Mouse (Mus musculus) CH12.LX (cell line): ENCODE measurements around the gene Marveld3. TPM values are rescaled to one million over a fixed set of nuclear protein-coding genes. Genes with fewer than 3 reads are reported as not detected.

ENCODE experiments used
- DNase-seq: peaks from one replicate; pipeline ENCODE4 v3.0.0-alpha.2; 2013; ENCODE audit errors: extremely low read depth
- H3K27ac ChIP-seq: 2 replicates; pipeline ENCODE4 v1.5.1; 2012; ENCODE audit warnings: low read depth, mild to moderate bottlenecking, control low read depth, moderate library complexity; ENCODE audit not compliant: insufficient read depth
- H3K27me3 ChIP-seq: replicated peaks from 2 replicates; pipeline ENCODE3; 2012; ENCODE audit warnings: inconsistent platforms
- H3K36me3 ChIP-seq, 2 experiments: replicated peaks in 1 of 2; 2 replicates each; pipeline versions ENCODE3 to v1.6.1; 2012; ENCODE audit warnings: inconsistent platforms in 1 of 2, low read length in 1 of 2, mild to moderate bottlenecking in 1 of 2, mixed read lengths in 1 of 2, moderate library complexity in 1 of 2; ENCODE audit not compliant: control insufficient read depth in 1 of 2, insufficient read depth in 1 of 2
- H3K4me1 ChIP-seq, 2 experiments: 2 replicates each; pipeline ENCODE4 v1.6.1; 2012; ENCODE audit warnings: inconsistent platforms in 1 of 2, moderate library complexity in 1 of 2; ENCODE audit not compliant: insufficient read depth in 2 of 2, control insufficient read depth in 1 of 2
- H3K4me2 ChIP-seq: 2 replicates; pipeline ENCODE4 v1.6.1; 2012; ENCODE audit warnings: low read depth, mild to moderate bottlenecking, control low read depth; ENCODE audit not compliant: poor library complexity, insufficient read depth, severe bottlenecking
- H3K4me3 ChIP-seq, 3 experiments: fragments of 150-350 bp in 1 of 3; sonication (generic) in 1 of 3; replicated peaks in 1 of 3; 2 replicates each; pipeline versions ENCODE3 to v1.5.1; 2011 to 2012; ENCODE audit warnings: low read depth in 2 of 3, low read length in 2 of 3, mild to moderate bottlenecking in 2 of 3, moderate library complexity in 2 of 3, control low read depth in 1 of 3, improper control_type of control experiment in 1 of 3, inconsistent platforms in 1 of 3, mixed read lengths in 1 of 3; ENCODE audit not compliant: poor library complexity in 1 of 3
- H3K79me2 ChIP-seq: replicated peaks from 2 replicates; pipeline ENCODE4 v1.6.1; 2012; ENCODE audit warnings: mild to moderate bottlenecking, moderate library complexity; ENCODE audit not compliant: control insufficient read depth, poor library complexity, insufficient read depth, severe bottlenecking; ENCODE audit errors: extremely low read depth
- H3K9ac ChIP-seq: 2 replicates; pipeline ENCODE4 v1.6.1; 2012; ENCODE audit warnings: low read depth, mild to moderate bottlenecking, control low read depth, moderate library complexity; ENCODE audit not compliant: insufficient read depth
- H3K9me3 ChIP-seq: replicated peaks from 2 replicates; pipeline ENCODE3; 2012; ENCODE audit warnings: low read length, inconsistent platforms, mixed read lengths
- BHLHE40 ChIP-seq: IDR thresholded peaks from 2 replicates; pipeline ENCODE4 v1.6.1; 2011; ENCODE audit warnings: mild to moderate bottlenecking, low read depth, low read length, improper control_type of control experiment
- CHD2 ChIP-seq: IDR thresholded peaks from 2 replicates; pipeline ENCODE4 v1.6.1; 2011; ENCODE audit warnings: low read length, improper control_type of control experiment
- CTCF ChIP-seq, 2 experiments: IDR thresholded peaks in 1 of 2; conservative IDR thresholded peaks in 1 of 2; 2 replicates each; pipeline ENCODE4 v1.5.1; 2011 to 2012; ENCODE audit warnings: low read depth in 2 of 2, low read length in 2 of 2, improper control_type of control experiment in 1 of 2, inconsistent platforms in 1 of 2, mild to moderate bottlenecking in 1 of 2, moderate library complexity in 1 of 2
- EP300 ChIP-seq: IDR thresholded peaks from 2 replicates; pipeline ENCODE4 v1.6.1; 2011; ENCODE audit warnings: low read length, improper control_type of control experiment
- GABPA ChIP-seq: IDR thresholded peaks from 2 replicates; pipeline ENCODE4 v1.6.1; 2012; ENCODE audit warnings: low read depth, low read length, improper control_type of control experiment, inconsistent platforms; ENCODE audit not compliant: insufficient replicate concordance
- HCFC1 ChIP-seq: IDR thresholded peaks from 2 replicates; pipeline ENCODE4 v1.6.1; 2012; ENCODE audit warnings: low read depth, mild to moderate bottlenecking, inconsistent platforms, low read length, improper control_type of control experiment
- KAT2A ChIP-seq: IDR thresholded peaks from 2 replicates; pipeline ENCODE4 v1.6.1; 2012; ENCODE audit warnings: low read length, improper control_type of control experiment, inconsistent platforms; ENCODE audit not compliant: insufficient replicate concordance
- MAX ChIP-seq: IDR thresholded peaks from 2 replicates; pipeline ENCODE4 v1.6.1; 2011; ENCODE audit warnings: low read length, improper control_type of control experiment
- NRF1 ChIP-seq: IDR thresholded peaks from 2 replicates; pipeline ENCODE4 v1.6.1; 2014; ENCODE audit warnings: low read depth, mild to moderate bottlenecking, inconsistent platforms, low read length, improper control_type of control experiment, moderate library complexity
- POLR2A ChIP-seq: IDR thresholded peaks from 2 replicates; pipeline ENCODE4 v1.6.1; 2011; ENCODE audit warnings: low read depth, mild to moderate bottlenecking, improper control_type of control experiment, low read length
- SIN3A ChIP-seq: IDR thresholded peaks from 2 replicates; pipeline ENCODE4 v1.6.1; 2012; ENCODE audit warnings: low read length, improper control_type of control experiment, inconsistent platforms
- TBP ChIP-seq: conservative IDR thresholded peaks from 2 replicates; pipeline ENCODE4 v1.6.1; 2011; ENCODE audit warnings: low read depth, low read length, improper control_type of control experiment
- USF1 ChIP-seq: IDR thresholded peaks from 2 replicates; pipeline ENCODE4 v1.6.1; 2014; ENCODE audit warnings: low read depth, mild to moderate bottlenecking, inconsistent platforms, low read length, improper control_type of control experiment
- ZC3H11A ChIP-seq: IDR thresholded peaks from 2 replicates; pipeline ENCODE4 v1.6.1; 2012; ENCODE audit warnings: low read depth, mild to moderate bottlenecking, inconsistent platforms, low read length, improper control_type of control experiment
- ZNF384 ChIP-seq: IDR thresholded peaks from 2 replicates; pipeline ENCODE4 v1.6.1; 2012; ENCODE audit warnings: low read depth, low read length, improper control_type of control experiment, inconsistent platforms
- dilution Hi-C: fragments of 300-500 bp; cut with MboI; formaldehyde crosslinking; loops from 2 replicates; pipeline ENCODE4 v1.14.3; 2020; ENCODE audit warnings: low sequenced_read_pairs; ENCODE audit not compliant: extremely low pct_unique_long_range_greater_than_20kb, extremely low pct_ligation_motif_present
- in situ Hi-C: fragments of 300-500 bp; cut with MboI; formaldehyde crosslinking; loops from 3 replicates; pipeline ENCODE4 v1.14.3; 2019; ENCODE audit warnings: low sequenced_read_pairs, low pct_ligation_motif_present, low pct_unique_long_range_greater_than_20kb, mixed read lengths
- polyA plus RNA-seq: library from polyadenylated mRNA; unstranded; fragments of >175 nt; gene quantifications from 2 replicates; pipeline ENCODE4 v1.2.1, GENCODE M21; 2012; ENCODE audit warnings: low read depth; ENCODE audit not compliant: insufficient read length
- total RNA-seq, 2 experiments: library from RNA; depleted of rRNA; stranded (reverse); fragments of 300-350 nt in 1 of 2; fragments of >200 nt in 1 of 2; gene quantifications; 2 replicates each; pipeline ENCODE4 v1.2.3; 2012 to 2014

The Marveld3 gene
- total and polyA plus RNA-seq, 3 experiments, result not detected

DNA sequence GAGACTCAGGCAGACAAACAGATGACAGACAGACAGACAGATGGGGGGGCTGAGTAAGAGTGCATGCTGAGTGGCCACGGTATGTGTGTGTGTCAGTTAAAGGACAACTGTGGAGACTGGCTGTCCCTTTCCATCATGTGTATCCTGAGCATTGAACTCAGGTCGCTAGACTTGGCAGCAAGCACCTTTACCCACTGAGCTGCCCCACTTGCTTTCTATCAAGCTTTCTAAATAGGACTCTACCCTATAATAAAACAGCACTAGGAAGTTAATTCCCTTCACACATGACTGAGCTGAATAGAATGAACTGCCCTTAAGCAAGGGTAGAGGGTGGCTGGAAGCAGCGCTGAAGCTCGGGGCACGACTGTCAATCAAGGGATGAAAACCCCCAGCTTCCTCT, 30.2 kb upstream of the Marveld3 start:
- H3K79me2 ChIP-seq, result no peaks in the 10 kb centered on the region
- TF ChIP-seq USF1 (no peak), POLR2A (no peak), KAT2A (no peak), ZNF384 (no peak), SIN3A (no peak), MAX (no peak)
- no peak overlapping the region for H3K9ac ChIP-seq
- no peaks in the 10 kb centered on the region for H3K4me1 ChIP-seq
- dilution Hi-C loops, result no loop called here
- DNase-seq, result no peak
- H3K9me3 ChIP-seq, result no peaks in the 10 kb centered on the region
- no peak overlapping the region for H3K4me3 ChIP-seq
- peaks cover 3% of the 10 kb centered on the region for H3K27me3 ChIP-seq
- no peaks in the 10 kb centered on the region for H3K36me3 ChIP-seq
- no peak overlapping the region for H3K27ac ChIP-seq
- no peak overlapping the region for H3K4me2 ChIP-seq
- in situ Hi-C loops, result no loop called here

DNA sequence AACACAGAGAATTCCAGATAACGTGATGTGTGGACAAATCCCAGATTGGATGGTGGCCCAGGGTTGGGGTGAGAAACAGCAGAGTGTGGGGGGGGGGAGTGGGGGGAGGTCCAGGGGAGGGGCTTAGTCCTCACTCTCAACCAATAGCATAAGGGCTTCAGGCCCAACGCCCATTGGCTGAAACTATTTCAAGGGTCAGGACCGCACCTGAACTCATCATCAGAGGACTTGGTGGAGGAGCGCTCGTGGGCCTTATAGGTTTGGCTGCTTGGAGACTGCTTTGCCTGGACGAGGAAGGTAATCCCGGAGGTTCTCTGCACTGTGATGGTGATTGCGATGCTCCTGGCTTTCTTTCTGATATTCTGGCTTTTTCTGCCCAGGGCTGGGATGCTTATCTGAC, 28.2 kb upstream of the Marveld3 start, which contains the start of gene Tat:
Gene Tat (plus strand): TSS at position 214 of the 400 bp plus-strand sequence.
- TF ChIP-seq GABPA (no peak), TBP (no peak), CHD2 (no peak)
- in situ Hi-C loops, result no loop called here

DNA sequence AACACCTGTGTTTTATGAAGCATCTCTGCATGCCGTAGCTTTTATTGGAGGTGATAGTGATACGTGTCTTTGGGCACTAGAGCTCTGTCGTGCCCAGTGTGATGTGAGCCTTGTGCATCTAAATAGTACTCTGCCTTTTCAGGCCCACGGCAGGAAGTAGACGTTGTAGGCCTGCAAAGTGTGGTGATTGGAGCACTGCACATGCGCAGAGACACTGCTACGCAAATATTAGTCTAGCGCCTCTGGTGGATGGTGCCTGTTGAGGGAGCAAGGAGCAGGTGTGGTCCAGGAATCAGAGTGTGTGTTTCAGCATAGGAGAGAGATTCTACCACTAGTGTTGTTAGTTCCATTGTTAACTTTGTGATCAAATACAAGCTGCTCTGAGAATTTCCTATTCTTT, 27.1 kb upstream of the Marveld3 start:
- no peak overlapping the region for H3K4me3 ChIP-seq
- H3K27ac ChIP-seq, result no peak overlapping the region
- TF ChIP-seq EP300 (no peak), BHLHE40 (no peak), TBP (no peak), KAT2A (no peak), CTCF (conservative IDR thresholded peaks at IDR 0.05 in 1 of 2, IDR thresholded peaks at IDR 0.05 in 1 of 2; ENCODE audit: low read depth in 2 of 2, low read length in 2 of 2) (peak in 1 of 2 experiments; percentile 39; a peak in 2 of 4 replicates), NRF1 (peak; percentile 69), CHD2 (no peak), ZC3H11A (no peak), SIN3A (no peak), HCFC1 (no peak)
- TF ChIP-seq, all 38 proteins: peak for 2
- Histone ChIP-seq H3K9ac (no peak overlapping the region), H3K4me1 (no peaks in the 10 kb centered on the region), H3K79me2 (no peaks in the 10 kb centered on the region), H3K27me3 (peaks cover 1% of the 10 kb centered on the region), H3K36me3 (no peaks in the 10 kb centered on the region), H3K4me2 (no peak overlapping the region), H3K9me3 (peaks cover 3% of the 10 kb centered on the region)
- dilution Hi-C loops (no loop called here), in situ Hi-C loops (no loop called here)
- no peak for DNase-seq

More for the DNA sequence above, 28.2 kb upstream of the Marveld3 start, which contains the start of gene Tat:
- Histone ChIP-seq H3K27me3 (peaks cover 3% of the 10 kb centered on the region), H3K4me1 (no peaks in the 10 kb centered on the region), H3K79me2 (no peaks in the 10 kb centered on the region), H3K36me3 (no peaks in the 10 kb centered on the region), H3K27ac (no peak within 1 kb of the TSS), H3K4me3 (no peak within 1 kb of the TSS), H3K9me3 (peaks cover 3% of the 10 kb centered on the region), H3K9ac (no peak within 1 kb of the TSS), H3K4me2 (no peak within 1 kb of the TSS)
- dilution Hi-C loops, result no loop called here
- no peak for DNase-seq
